Mouse (Mus musculus) duodenum, adult 2 months (tissue): Measurements from ENCODE around the gene Naaladl2. TPM values are rescaled to one million over a fixed set of nuclear protein-coding genes. Genes with fewer than 3 reads are reported as not detected.

Experiments used
- polyA plus RNA-seq: library from polyadenylated mRNA; depleted of rRNA; stranded (reverse); fragments of >200 nt; gene quantifications from 2 replicates; pipeline ENCODE4 v1.2.3, GENCODE M21; 2012; ENCODE audit warnings: low replicate concordance; rRNA removed

Gene Naaladl2
- 0.02 and 0.21 TPM in 2 replicates for polyA plus RNA-seq

DNA sequence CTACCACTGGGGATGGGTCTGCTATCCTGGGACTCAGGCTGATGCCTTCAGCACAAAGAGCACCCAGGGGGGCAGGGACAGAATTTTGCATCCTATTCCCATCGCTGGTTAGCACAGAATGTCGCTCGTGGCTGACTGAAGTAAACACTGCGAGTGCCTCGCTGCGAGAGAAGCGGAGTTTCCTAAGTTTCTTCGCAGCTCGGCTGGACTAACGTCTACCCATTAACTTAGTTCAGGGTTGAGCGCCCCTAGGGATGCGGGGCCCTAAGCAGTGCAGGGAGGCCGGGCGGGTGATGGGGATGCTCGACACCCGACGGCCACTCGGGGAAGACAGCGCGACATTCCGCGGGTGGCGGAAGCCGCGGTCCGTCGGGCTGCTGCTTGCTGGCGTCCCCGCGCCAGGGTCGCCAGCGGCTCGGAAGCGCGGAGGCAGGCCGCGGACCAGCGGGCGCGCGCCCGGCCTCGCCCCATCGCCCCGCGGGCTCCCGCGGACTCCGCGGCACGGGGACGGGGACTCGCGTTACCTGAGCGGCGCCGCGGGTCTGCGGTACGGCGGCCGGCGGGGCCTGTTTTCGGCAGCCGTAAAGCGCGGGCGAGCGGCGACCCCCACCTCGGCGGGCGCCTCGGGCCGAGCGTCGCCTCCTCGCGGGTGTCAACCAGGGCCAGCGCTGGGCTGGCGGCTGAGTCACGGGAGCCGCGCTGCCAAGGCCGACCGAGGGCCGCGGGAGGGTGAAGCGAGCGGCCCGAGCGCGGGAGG lies at the start of gene Naaladl2:
Gene Naaladl2, minus strand, starts transcription at position 707 of the 757 bp plus-strand sequence.

